Comparison of ENCODE assay signal across 8 mouse cellular contexts in genomic region chr10:62379808-62380207, GRCm38 (mm10). TPM values are rescaled to one million over a fixed set of nuclear protein-coding genes. Genes with fewer than 3 reads are reported as not detected.
DNase-seq lines count a peak whose midpoint lies in the region; ATAC-seq and TF ChIP-seq lines count a peak whose summit lies in the region.

TSS of gene Hk1 (minus strand) at chr10:62379908.

- no peaks in the 10 kb centered on the region for H3K4me1 ChIP-seq in lung, adult 2 months (ENCODE audit: control insufficient read depth, insufficient read depth, low read length)
- H3K4me1 ChIP-seq in heart, embryonic 15.5 days (replicated peaks), result no peaks in the 10 kb centered on the region
- no peaks in the 10 kb centered on the region for H3K4me1 ChIP-seq in neural tube, embryonic 13.5 days (replicated peaks)

- no peak within 1 kb of the TSS for H3K9ac ChIP-seq in heart, embryonic 15.5 days
- no peak within 1 kb of the TSS for H3K9ac ChIP-seq in neural tube, embryonic 13.5 days

- no peaks in the 10 kb centered on the region for H3K9me3 ChIP-seq in heart, embryonic 15.5 days (replicated peaks)
- no peaks in the 10 kb centered on the region for H3K9me3 ChIP-seq in neural tube, embryonic 13.5 days

- TF ChIP-seq POLR2A in lung, adult 2 months (IDR thresholded peaks at IDR 0.05; ENCODE audit: borderline replicate concordance, extremely low read depth, low read depth, low read length), result no peak

- ATAC-seq in common myeloid progenitor, adult 5-6 weeks (replicated peaks; ENCODE audit: low read depth, poor library complexity, severe bottlenecking), result no peak
- ATAC-seq in heart, embryonic 15.5 days (replicated peaks; ENCODE audit: insufficient number of reproducible peaks, insufficient read depth, low FRiP score, low read depth), result no peak
- ATAC-seq in neural tube, embryonic 13.5 days (ENCODE audit: low read depth), result no peak

- TF ChIP-seq CTCF in lung, adult 2 months (IDR thresholded peaks at IDR 0.05; ENCODE audit: insufficient read depth, low read length), result no peak

- peaks cover 6% of the 10 kb centered on the region; the same call in 1 of the 2 replicates for H3K27me3 ChIP-seq in heart, embryonic 15.5 days
- no peaks in the 10 kb centered on the region for H3K27me3 ChIP-seq in neural tube, embryonic 13.5 days

- intact Hi-C loops in left cerebral cortex, postnatal 36 days (cut with DNase I), result no loop called here

- no peak for DNase-seq in lung, adult 2 months
- no peak for DNase-seq in lung, postnatal 4 days
- no peak for DNase-seq in left cerebral cortex, postnatal 36 days (ENCODE audit: low spot score in 2 of 2)
- DNase-seq in urinary bladder, postnatal 14 days (ENCODE audit: low spot score), result no peak
- no peak for DNase-seq in kidney, postnatal 25 days

- H3K4me2 ChIP-seq in heart, embryonic 15.5 days, result no peak within 1 kb of the TSS
- H3K4me2 ChIP-seq in neural tube, embryonic 13.5 days, result no peak within 1 kb of the TSS

- WGBS in lung, adult 2 months, result 82% methylated on average over 1 of the region's 1 CpGs
- WGBS in heart, embryonic 15.5 days, result 88% methylated on average over 1 of the region's 1 CpGs
- WGBS in neural tube, embryonic 13.5 days, result 73% methylated on average over 1 of the region's 1 CpGs

- H3K4me3 ChIP-seq in lung, adult 2 months (replicated peaks; ENCODE audit: extremely low read depth, low read depth, low read length), result no peak within 1 kb of the TSS
- H3K4me3 ChIP-seq in heart, embryonic 15.5 days, result no peak within 1 kb of the TSS
- H3K4me3 ChIP-seq in neural tube, embryonic 13.5 days, result no peak within 1 kb of the TSS

- H3K27ac ChIP-seq in heart, embryonic 15.5 days, result no peak within 1 kb of the TSS
- H3K27ac ChIP-seq in neural tube, embryonic 13.5 days (replicated peaks), result no peak within 1 kb of the TSS

- H3K36me3 ChIP-seq in heart, embryonic 15.5 days, result no peaks in the 10 kb centered on the region
- H3K36me3 ChIP-seq in neural tube, embryonic 13.5 days, result no peaks in the 10 kb centered on the region

RNA-seq across cellular contexts. Expression of gene Hk1, which starts in this region (rescaled TPM):
- polyA plus RNA-seq in lung, adult 2 months (2012; rRNA removed), result 34.2 and 45.5 TPM in 2 replicates
- total RNA-seq in common myeloid progenitor, adult 5-6 weeks (2017), result 156 and 195 TPM in 2 replicates
- 186 and 190 TPM in 2 replicates for polyA plus RNA-seq in heart, embryonic 15.5 days (2015; fragmentation: Nextera tagmentation; extraction: Ambion mirVana)
- total RNA-seq in left cerebral cortex, postnatal 36 days (2021), result 100 to 1,000 TPM; 310 to 327 TPM
- polyA plus RNA-seq in neural tube, embryonic 13.5 days (2015; fragmentation: Nextera tagmentation; extraction: Ambion mirVana), result 96.0 and 103 TPM in 2 replicates
